Mouse (Mus musculus): ENCODE results near the gene Casc3. TPM values are rescaled to one million over a fixed set of nuclear protein-coding genes. Genes with fewer than 3 reads are reported as not detected.

The Casc3 gene
- total RNA-seq, 2 experiments from 2014 or later, result 52.2 to 61.2 TPM

- DNase-seq, result peak; percentile 100
These were observed 30.9 kb upstream of the Casc3 start for GRCm38 (mm10) chr11:98773635-98774295.

GRCm38 (mm10) chr11:98774582-98775347 lies 29.9 kb upstream of the Casc3 start, which contains the start of gene Nr1d1:
Gene Nr1d1 (minus strand): TSS chr11:98775333.
- peak in 1 of 2 experiments; percentile 37 for DNase-seq

GRCm38 (mm10) chr11:98775348-98776051 lies 29.2 kb upstream of the Casc3 start:
- peak; percentile 100 for DNase-seq

- DNase-seq, result no peak
These were observed 28.5 kb upstream of the Casc3 start for GRCm38 (mm10) chr11:98776052-98776764.

- no peak for DNase-seq
These were observed 27.7 kb upstream of the Casc3 start for GRCm38 (mm10) chr11:98776843-98777590.

GRCm38 (mm10) chr11:98777888-98778287 lies 26.8 kb upstream of the Casc3 start:
- no peak for DNase-seq

- DNase-seq, result no peak
These were observed 22.7 kb upstream of the Casc3 start for GRCm38 (mm10) chr11:98781851-98782512.

- DNase-seq, result no peak
These were observed 22.0 kb upstream of the Casc3 start for GRCm38 (mm10) chr11:98782651-98783235.

- DNase-seq, result peak; percentile 95 to 97
These were observed 21.4 kb upstream of the Casc3 start for GRCm38 (mm10) chr11:98783236-98783696.

GRCm38 (mm10) chr11:98784139-98784538 lies 20.6 kb upstream of the Casc3 start:
- DNase-seq, result no peak

GRCm38 (mm10) chr11:98785214-98785613 lies 19.5 kb upstream of the Casc3 start:
- no peak for DNase-seq

- peak; percentile 78 to 79 for DNase-seq
These were observed 18.9 kb upstream of the Casc3 start for GRCm38 (mm10) chr11:98785772-98786281.

GRCm38 (mm10) chr11:98786359-98787214 lies 18.1 kb upstream of the Casc3 start:
- DNase-seq, result peak; percentile 94

- DNase-seq, result no peak
These were observed 17.5 kb upstream of the Casc3 start for GRCm38 (mm10) chr11:98787229-98787628.

GRCm38 (mm10) chr11:98787691-98788090 lies 17.0 kb upstream of the Casc3 start:
- DNase-seq, result no peak

GRCm38 (mm10) chr11:98788139-98788538 lies 16.6 kb upstream of the Casc3 start:
- no peak for DNase-seq

GRCm38 (mm10) chr11:98788550-98789218 lies 16.0 kb upstream of the Casc3 start:
- peak; percentile 80 to 83 for DNase-seq

GRCm38 (mm10) chr11:98789219-98789807 lies 15.4 kb upstream of the Casc3 start:
- no peak for DNase-seq

All from layer of hippocampus, postnatal 36 days (tissue).